Mouse (Mus musculus) adrenal gland, adult 18-20 months (tissue): Measurements from ENCODE around the gene Per3. TPM values are rescaled to one million over a fixed set of nuclear protein-coding genes. Genes with fewer than 3 reads are reported as not detected.

Source experiments
- DNase-seq, 2 experiments: peaks; one replicate each; pipeline ENCODE4 v3.0.0; 2021 to 2022; ENCODE audit warnings: low spot score in 2 of 2
- long read RNA-seq, 2 experiments: library from polyadenylated mRNA; stranded (forward); transcript quantifications; one replicate each; pipeline ENCODE4 v2.0.0; 2021
- total RNA-seq, 2 experiments: library from RNA; stranded (reverse); gene quantifications; 1 replicate in 1 of 2; 2 replicates in 1 of 2; pipeline ENCODE4 v1.2.3; 2021

The Per3 gene
- total RNA-seq: 1 to 10 TPM; 5.2 to 6.6 TPM
- long read RNA-seq, experiment 1, partial matches to known transcripts: 1 of 2 reads
- long read RNA-seq, experiment 1, other reads (novel, unspliced or antisense): 0 of 2 reads
- long read RNA-seq, experiment 2, partial matches to known transcripts: 3 of 4 reads
- long read RNA-seq, experiment 2, other reads (novel, unspliced or antisense): 1 of 4 reads

- DNase-seq: peak; percentile 97 to 99
These were observed at the start of gene Per3 for GRCm38 (mm10) chr4:151044037-151044943. Gene Per3 (minus strand): TSS chr4:151044665.

DNA sequence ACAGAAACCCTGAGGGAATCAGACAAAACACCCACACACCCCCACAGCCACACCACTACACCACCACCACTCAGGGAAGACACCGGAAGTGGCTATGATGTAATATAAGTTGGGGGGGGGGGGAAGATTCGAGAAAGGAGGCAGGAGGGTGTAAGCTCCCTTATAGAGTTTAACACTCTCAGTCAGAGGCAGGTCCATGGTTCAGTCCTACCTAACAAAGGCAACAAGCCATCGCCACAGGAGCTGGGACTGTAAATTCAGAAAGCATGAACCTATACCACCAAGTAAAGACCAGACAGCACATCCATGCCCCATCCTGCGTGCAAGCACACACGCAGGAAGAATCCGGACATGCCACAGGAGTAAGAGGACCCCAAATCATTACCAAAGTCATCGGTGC is 44.8 kb upstream of the Per3 start, which contains the start of gene Gm13090:
Gene Gm13090 (plus strand): TSS at position 301 of the 400 bp plus-strand sequence.
- no peak for DNase-seq

GRCm38 (mm10) chr4:151088819-151089218 is 44.4 kb upstream of the Per3 start:
- DNase-seq: no peak

DNA sequence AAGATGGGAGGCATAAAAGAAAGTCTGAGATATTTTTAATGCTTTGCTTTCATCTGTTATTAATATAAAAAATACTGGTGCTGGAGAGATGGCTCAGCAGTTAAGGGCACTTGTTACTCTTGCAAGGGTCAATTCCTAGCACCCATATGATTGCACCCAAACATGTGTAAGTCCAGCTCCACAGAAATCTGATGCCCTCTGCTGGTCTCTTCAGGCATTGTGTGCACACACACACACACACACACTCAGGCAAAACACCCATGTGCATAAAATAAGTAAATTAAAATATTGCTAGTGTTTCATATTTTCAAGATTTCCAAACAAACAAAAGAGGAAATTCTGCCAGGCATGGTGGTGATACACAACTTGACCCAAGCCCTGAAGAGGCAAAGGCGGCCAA is 42.9 kb upstream of the Per3 start:
- no peak for DNase-seq

GRCm38 (mm10) chr4:151083027-151083426 is 38.6 kb upstream of the Per3 start:
- no peak for DNase-seq

GRCm38 (mm10) chr4:151081977-151082376 is 37.5 kb upstream of the Per3 start:
- DNase-seq: no peak

DNA sequence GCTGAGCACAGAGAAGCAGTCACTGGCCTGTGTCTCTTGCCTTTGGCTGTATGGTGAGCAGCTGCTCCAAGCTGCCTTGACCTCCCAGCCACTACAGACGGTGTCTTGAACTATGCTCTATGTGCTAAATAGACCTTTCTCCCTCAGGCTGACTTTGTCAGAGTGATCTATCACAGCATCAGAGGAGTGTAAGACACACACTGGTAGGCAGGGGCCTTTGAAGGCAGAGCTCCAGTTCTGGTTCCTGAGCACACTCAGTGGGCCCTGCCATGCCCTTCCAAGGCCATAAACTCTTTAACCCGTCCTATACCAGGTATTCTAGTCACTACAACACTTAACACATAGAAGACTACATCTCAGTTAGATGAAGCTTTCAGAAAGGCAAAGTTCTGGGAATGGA is 36.9 kb upstream of the Per3 start:
- no peak for DNase-seq

- no peak for DNase-seq
These were observed 30.4 kb upstream of the Per3 start for GRCm38 (mm10) chr4:151074817-151075216.

DNA sequence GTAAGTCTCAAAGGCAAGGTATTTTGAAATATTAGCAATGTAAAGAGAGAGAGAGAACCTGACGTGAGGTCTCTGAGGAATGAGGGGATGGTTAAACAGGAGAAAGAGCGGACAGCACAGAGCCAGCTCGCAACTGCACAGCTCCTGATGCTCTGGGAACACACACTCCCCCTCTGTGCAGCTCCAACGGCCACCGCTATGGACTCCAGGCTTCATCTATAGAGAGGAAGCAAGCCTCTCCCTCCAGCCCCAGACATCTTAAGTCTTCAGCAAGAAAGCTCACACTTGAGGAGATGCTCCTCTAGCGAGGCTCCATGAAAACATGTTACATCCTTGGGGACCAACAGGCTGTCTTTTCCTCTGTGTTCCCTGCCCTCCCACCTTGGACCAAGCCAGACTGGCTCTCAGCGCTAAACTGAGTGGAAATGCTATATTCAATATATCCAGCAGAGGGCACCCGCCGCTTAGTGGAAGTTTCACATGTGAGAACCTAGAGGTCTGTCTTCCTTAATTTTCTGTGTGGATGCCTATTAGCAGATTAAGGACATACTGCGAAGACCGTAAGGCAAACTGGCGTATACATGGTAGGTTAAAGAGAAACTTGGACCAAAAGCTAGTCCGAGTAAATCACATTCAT is 28.8 kb upstream of the Per3 start:
- peak; percentile 71 to 78 for DNase-seq

GRCm38 (mm10) chr4:151070962-151071361 is 26.5 kb upstream of the Per3 start:
- DNase-seq: no peak

DNA sequence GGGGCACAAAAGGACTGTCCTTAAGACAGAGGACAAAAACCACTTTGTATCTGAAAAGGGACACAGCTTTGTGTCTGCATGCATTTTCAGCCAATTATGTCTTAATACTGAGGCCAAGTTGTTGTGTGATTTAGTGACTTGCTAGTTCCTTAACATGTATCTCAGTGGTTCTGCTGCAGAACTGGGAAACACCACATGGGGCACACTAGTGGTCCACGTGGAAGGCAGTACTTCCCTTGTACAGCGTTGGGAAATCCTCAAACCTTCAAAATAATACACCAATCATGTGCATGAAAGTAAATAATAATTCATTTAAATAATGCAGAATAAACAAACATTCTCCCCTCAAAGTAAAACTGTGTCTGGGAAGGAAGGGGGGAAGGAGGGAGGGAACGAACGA is 24.3 kb upstream of the Per3 start:
- DNase-seq: no peak

- DNase-seq: no peak
These were observed 15.1 kb upstream of the Per3 start for GRCm38 (mm10) chr4:151059566-151059965.

DNA sequence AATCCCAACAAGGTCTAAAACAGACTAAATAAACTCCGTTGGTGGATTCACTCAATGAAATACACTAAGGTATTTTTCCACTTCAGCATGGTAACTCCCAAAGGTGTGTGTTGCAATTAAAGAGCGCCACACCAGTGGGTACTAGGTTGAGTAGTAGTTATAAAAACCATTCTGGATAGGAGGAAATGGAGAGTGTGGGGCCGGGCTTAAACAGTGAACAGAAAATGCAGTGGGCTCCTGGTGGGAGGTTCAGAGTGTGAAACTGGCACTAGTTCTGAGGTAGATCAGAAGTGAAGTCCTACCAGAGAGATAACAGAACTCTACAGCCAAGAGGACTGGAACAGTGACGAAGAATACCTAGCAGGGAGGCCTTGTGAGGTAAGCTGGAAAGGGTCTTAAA is 14.2 kb upstream of the Per3 start:
- no peak for DNase-seq

DNA sequence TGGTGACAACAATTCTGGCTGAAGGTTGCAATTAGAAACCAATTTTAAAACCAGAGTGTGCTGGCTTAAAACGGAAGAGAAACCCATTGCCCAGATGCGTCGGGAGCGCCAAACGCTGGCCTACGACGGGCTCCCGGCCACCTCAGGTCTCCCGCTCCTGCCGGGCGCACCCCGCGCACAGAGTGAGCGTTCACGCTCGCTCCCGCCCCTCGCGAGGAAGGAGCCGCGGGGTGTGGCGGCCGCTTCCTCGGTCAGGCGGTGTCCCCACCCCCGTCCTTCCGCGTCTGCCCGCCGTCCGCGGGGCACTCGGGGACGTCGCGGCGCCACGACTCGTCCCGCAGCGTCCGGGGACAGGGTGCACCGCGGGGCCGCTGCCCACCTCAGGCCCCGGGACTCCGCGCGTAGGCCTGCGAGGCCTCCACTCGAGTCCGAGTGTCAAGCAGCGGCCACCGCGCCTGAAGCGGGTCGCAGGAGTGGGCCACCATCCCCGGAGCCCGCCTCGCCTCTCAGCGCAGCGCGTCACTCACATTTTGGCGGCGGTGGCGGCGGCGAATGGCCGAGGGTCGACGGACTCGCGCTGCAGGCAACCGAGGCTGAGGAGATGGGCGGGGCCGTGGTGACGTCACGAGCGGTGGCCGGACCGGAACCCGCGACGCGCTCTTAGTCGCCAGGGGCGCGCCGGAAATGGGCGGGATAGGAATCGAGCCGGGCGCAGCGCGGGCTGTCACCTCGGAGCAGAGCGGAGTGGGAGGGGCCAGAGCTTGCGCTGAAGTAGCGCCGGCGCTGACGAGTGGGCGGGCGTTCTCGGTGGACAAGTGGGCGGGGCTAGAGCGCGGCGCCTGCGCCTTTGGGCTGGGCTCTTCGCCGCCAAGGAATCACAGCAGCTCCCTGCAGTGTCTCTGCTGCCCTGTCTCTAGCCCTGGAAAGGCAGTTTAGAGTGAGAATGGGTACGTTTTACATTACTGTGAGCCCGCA is 13.2 kb upstream of the Per3 start, which contains the start of gene Vamp3:
Gene Vamp3 (minus strand): TSS at position 617 of the 975 bp plus-strand sequence.
- DNase-seq: peak; percentile 98 to 99

DNA sequence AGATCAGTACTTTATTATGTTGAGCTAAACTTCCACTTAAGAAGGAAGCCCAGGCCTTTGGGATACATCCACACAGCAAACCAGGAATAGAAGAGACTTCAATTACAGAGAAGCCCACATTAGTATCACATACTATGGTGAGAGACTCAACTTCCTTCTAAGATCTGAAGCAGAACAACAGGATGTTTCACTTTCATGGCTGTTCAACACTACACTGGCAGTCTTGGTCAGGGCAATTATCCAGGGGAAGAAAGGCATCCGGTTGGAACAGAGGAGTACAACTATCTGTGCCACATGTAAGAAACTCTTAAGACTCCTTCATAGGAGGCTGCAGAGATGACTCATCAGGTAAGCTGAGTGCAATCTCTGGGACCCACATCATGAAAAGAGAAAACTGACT is 6.7 kb upstream of the Per3 start:
- no peak for DNase-seq

GRCm38 (mm10) chr4:151046524-151046923 is 2.1 kb upstream of the Per3 start:
- DNase-seq: no peak

DNA sequence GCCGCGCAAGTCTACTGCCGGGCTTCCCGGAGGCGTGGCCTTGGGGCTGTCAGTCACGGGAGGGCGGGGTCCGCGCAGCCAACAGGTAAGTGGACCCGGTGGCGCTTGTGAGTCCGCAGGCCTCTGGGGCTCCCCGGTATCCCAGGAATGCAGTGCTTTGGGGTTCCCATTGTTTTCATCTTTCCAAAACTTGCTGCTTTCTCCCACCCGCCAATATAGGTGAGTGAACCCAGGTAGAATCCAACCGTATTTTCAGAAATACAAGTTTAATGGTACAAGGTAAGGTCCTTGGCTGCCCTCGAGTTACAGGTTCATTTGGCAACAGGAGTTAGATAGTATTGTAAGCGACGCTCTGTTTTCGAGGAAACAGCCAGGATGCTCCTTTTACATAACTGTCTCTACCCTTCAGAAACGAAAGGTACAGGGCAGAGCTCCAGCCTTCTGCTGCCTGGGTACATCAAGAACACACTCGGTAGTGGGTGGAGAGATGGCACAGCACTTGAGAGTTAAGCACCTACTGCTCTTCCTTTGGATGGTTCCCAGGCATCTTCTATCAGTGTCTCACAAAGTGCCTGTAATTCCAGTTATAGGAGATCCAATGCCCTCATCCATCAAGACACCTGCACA is 592 bp upstream of the Per3 start:
- DNase-seq: no peak

DNA sequence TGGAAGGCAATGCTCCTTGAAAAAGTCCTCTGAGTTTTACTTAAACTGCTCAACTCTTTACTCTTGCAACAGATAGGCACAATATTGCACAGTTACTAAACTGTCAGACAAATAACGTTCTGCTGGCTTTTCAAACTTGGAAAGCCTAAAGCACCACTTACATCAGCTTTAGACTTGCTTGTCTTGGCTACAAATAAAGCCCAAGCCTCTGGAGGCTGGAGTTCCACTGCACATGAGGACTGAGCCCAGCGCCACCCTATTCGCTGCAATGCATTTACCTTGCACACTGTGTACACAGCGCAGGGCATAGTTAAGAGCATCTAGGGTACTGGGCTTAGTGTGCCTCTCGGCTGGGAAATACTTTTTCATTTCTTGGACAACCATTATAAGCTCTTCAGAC is 1.2 kb downstream of the Per3 start:
- DNase-seq: no peak

GRCm38 (mm10) chr4:151041506-151041905 is 3.0 kb downstream of the Per3 start:
- DNase-seq: no peak

- DNase-seq: no peak
These were observed 6.7 kb downstream of the Per3 start for GRCm38 (mm10) chr4:151037800-151038199.
